Mouse (Mus musculus) bone marrow macrophage, adult 2 months (primary cell): ENCODE measurements at regions not wholly inside any gene's neighbourhood (a gene's known extent, or its start where the extent isn't known, plus 50 kb on each side); places are given as distances from the start of the nearest gene placed in this dataset.

Experiments
- CTCF ChIP-seq: IDR thresholded peaks from 2 replicates; pipeline ENCODE4 v1.5.1; 2012; ENCODE audit warnings: low read depth, mild to moderate bottlenecking, low read length, moderate library complexity
- POLR2A ChIP-seq: IDR thresholded peaks from 2 replicates; pipeline ENCODE4 v1.6.1; 2012; ENCODE audit warnings: mild to moderate bottlenecking, low read depth, low read length, borderline replicate concordance

DNA sequence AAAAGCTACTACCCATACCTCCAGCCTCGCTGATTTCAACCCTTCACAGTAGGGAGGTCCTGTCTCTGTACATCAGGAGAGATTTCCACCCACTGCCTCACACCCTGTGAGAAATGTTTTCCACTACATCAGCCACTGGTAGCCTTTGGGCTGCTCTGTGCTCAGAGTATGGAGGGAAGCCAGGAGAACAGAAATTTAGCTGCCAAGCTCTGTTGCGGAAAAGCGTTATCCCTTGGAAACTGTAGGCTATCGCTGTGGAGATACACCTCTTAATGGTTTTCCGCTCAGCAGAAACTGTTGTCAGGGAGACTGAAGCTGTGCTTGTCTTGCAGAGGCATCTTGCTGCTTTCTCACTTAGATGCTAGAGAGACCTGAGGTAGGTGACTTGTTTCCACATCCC lies 138.9 kb downstream of the Sp3 start:
- TF ChIP-seq POLR2A (no peak), CTCF (no peak)
